Mouse (Mus musculus) stomach, postnatal 0 days (tissue): ENCODE results near the gene Cirbp. TPM values are rescaled to one million over a fixed set of nuclear protein-coding genes. Genes with fewer than 3 reads are reported as not detected.

Experiments
- ATAC-seq: fragments of 200-750 bp; cut with Nextera tagmentation; 2 replicates; pipeline ENCODE4 v1.8.0; 2017; ENCODE audit not compliant: low FRiP score, low TSS enrichment
- DNase-seq: peaks from one replicate; pipeline ENCODE4 v3.0.0-alpha.2; 2016; ENCODE audit warnings: low spot score
- H3K27ac ChIP-seq: fragments of 300-500 bp; sonication (generic); replicated peaks from 2 replicates; pipeline ENCODE4 v1.5.1; 2014; ENCODE audit warnings: mild to moderate bottlenecking, control low read depth
- H3K27me3 ChIP-seq: fragments of 300-500 bp; sonication (generic); 2 replicates; pipeline ENCODE4 v1.6.1; 2014; ENCODE audit warnings: low read length; ENCODE audit not compliant: control insufficient read depth, insufficient read depth
- H3K36me3 ChIP-seq: fragments of 300-500 bp; sonication (generic); 2 replicates; pipeline ENCODE4 v1.6.1; 2014; ENCODE audit warnings: low read length, mixed read lengths; ENCODE audit not compliant: control insufficient read depth, insufficient read depth
- H3K4me1 ChIP-seq: fragments of 300-500 bp; sonication (generic); replicated peaks from 2 replicates; pipeline ENCODE4 v1.6.1; 2014; ENCODE audit warnings: antibody characterized with exemption; ENCODE audit not compliant: control insufficient read depth, insufficient read depth
- H3K4me2 ChIP-seq: fragments of 300-500 bp; sonication (generic); replicated peaks from 2 replicates; pipeline ENCODE4 v1.6.1; 2014; ENCODE audit warnings: low read depth, mild to moderate bottlenecking, control low read depth, moderate library complexity
- H3K4me3 ChIP-seq: fragments of 300-500 bp; sonication (generic); 2 replicates; pipeline ENCODE4 v1.5.1; 2014; ENCODE audit warnings: low read depth, low read length, control low read depth
- H3K9ac ChIP-seq: fragments of 300-500 bp; sonication (generic); 2 replicates; pipeline ENCODE4 v1.6.1; 2014; ENCODE audit warnings: mild to moderate bottlenecking, low read length, control low read depth, mixed read lengths
- H3K9me3 ChIP-seq: fragments of 300-500 bp; sonication (generic); 2 replicates; pipeline ENCODE4 v1.6.1; 2016; ENCODE audit warnings: low read length; ENCODE audit not compliant: control insufficient read depth
- CTCF ChIP-seq: IDR thresholded peaks from 2 replicates; pipeline ENCODE4 v1.5.1; 2016; ENCODE audit warnings: antibody characterized with exemption, low read depth, mild to moderate bottlenecking, moderate library complexity
- EP300 ChIP-seq: optimal IDR thresholded peaks from 2 replicates; pipeline ENCODE3; 2016; ENCODE audit warnings: antibody characterized with exemption
- WGBS: fragments of 180-500 bp; shearing (Covaris S2); extraction: QIAGEN DNeasy Blood & Tissue Kit; methylation state at CpG from one replicate; pipeline ENCODE4 v1.1.7; 2014; 5-methylcytosine and 5-hydroxymethylcytosine counted together
- polyA plus RNA-seq: library from polyadenylated mRNA; unstranded; fragments of >200 nt; fragmentation: Nextera tagmentation; extraction: Ambion mirVana; gene quantifications from 2 replicates; pipeline ENCODE4 v1.2.1, GENCODE M21; 2015

Gene Cirbp
- polyA plus RNA-seq, 1 experiment from 2014 or later = 237 TPM

- H3K36me3 ChIP-seq = peaks cover 36% of the 10 kb centered on the region
Observed at GRCm38 (mm10) chr10:80154384-80154783, 11.4 kb upstream of the Cirbp start.

GRCm38 (mm10) chr10:80155277-80155676 is 10.5 kb upstream of the Cirbp start:
- TF ChIP-seq CTCF (no peak), EP300 (no peak)
- ATAC-seq (no peak), DNase-seq (no peak)
- Histone ChIP-seq H3K27me3 (no peaks in the 10 kb centered on the region), H3K4me2 (no peak overlapping the region), H3K9ac (no peak overlapping the region), H3K9me3 (no peaks in the 10 kb centered on the region), H3K4me3 (no peak overlapping the region), H3K4me1 (peaks cover 29% of the 10 kb centered on the region), H3K27ac (peak overlapping the region; percentile 58), H3K36me3 (peaks cover 36% of the 10 kb centered on the region)
- 77% methylated on average over 1 of the region's 1 CpGs for whole genome bisulfite sequencing

More at GRCm38 (mm10) chr10:80154384-80154783, 11.4 kb upstream of the Cirbp start:
- H3K9ac ChIP-seq = no peak overlapping the region
- no peak overlapping the region for H3K4me2 ChIP-seq
- H3K4me3 ChIP-seq = no peak overlapping the region
- TF ChIP-seq CTCF (no peak), EP300 (no peak)
- peaks cover 27% of the 10 kb centered on the region for H3K4me1 ChIP-seq
- no peaks in the 10 kb centered on the region for H3K9me3 ChIP-seq
- no peaks in the 10 kb centered on the region for H3K27me3 ChIP-seq
- ATAC-seq (no peak), DNase-seq (no peak)
- H3K27ac ChIP-seq = peak overlapping the region; percentile 35; the same call in 1 of the 2 replicates
- 85% methylated on average over 7 of the region's 7 CpGs for WGBS

- no peak overlapping the region for H3K9ac ChIP-seq
- H3K4me3 ChIP-seq = no peak overlapping the region
- H3K36me3 ChIP-seq = peaks cover 36% of the 10 kb centered on the region
- no peak for TF ChIP-seq EP300
- no peak for TF ChIP-seq CTCF
- H3K9me3 ChIP-seq = no peaks in the 10 kb centered on the region
- no peaks in the 10 kb centered on the region for H3K27me3 ChIP-seq
- DNase-seq (no peak), ATAC-seq (no peak)
- WGBS = 75% methylated on average over 28 of the region's 29 CpGs
- peaks cover 30% of the 10 kb centered on the region for H3K4me1 ChIP-seq
- peak overlapping the region; percentile 76 for H3K27ac ChIP-seq
- H3K4me2 ChIP-seq = no peak overlapping the region
Observed at GRCm38 (mm10) chr10:80156002-80156751, 9.6 kb upstream of the Cirbp start.

- Histone ChIP-seq H3K27me3 (no peaks in the 10 kb centered on the region), H3K36me3 (peaks cover 36% of the 10 kb centered on the region), H3K9me3 (no peaks in the 10 kb centered on the region), H3K4me3 (no peak overlapping the region), H3K27ac (peak overlapping the region; percentile 76), H3K4me1 (peaks cover 29% of the 10 kb centered on the region), H3K4me2 (no peak overlapping the region), H3K9ac (no peak overlapping the region)
- TF ChIP-seq EP300 (no peak), CTCF (no peak)
- DNase-seq (no peak), ATAC-seq (no peak)
- WGBS = 50% methylated on average over 7 of the region's 7 CpGs
Observed at GRCm38 (mm10) chr10:80156752-80157053, 9.1 kb upstream of the Cirbp start.

- WGBS = 61% methylated on average over 15 of the region's 15 CpGs
- ATAC-seq (no peak), DNase-seq (no peak)
- Histone ChIP-seq H3K27me3 (no peaks in the 10 kb centered on the region), H3K9ac (no peak overlapping the region), H3K4me2 (no peak overlapping the region), H3K4me1 (peaks cover 26% of the 10 kb centered on the region), H3K27ac (peak overlapping the region; percentile 76), H3K4me3 (no peak overlapping the region), H3K36me3 (peaks cover 36% of the 10 kb centered on the region), H3K9me3 (no peaks in the 10 kb centered on the region)
- TF ChIP-seq CTCF = no peak
- TF ChIP-seq EP300 = no peak
Observed at GRCm38 (mm10) chr10:80157141-80157929, 8.4 kb upstream of the Cirbp start.
